Mouse (Mus musculus) stomach, postnatal 0 days (tissue): ENCODE measurements around the gene Slc6a6.

Experiments used
- CTCF ChIP-seq: IDR thresholded peaks from 2 replicates; pipeline ENCODE4 v1.5.1; 2016; ENCODE audit warnings: antibody characterized with exemption, low read depth, mild to moderate bottlenecking, moderate library complexity
- EP300 ChIP-seq: optimal IDR thresholded peaks from 2 replicates; pipeline ENCODE3; 2016; ENCODE audit warnings: antibody characterized with exemption

DNA sequence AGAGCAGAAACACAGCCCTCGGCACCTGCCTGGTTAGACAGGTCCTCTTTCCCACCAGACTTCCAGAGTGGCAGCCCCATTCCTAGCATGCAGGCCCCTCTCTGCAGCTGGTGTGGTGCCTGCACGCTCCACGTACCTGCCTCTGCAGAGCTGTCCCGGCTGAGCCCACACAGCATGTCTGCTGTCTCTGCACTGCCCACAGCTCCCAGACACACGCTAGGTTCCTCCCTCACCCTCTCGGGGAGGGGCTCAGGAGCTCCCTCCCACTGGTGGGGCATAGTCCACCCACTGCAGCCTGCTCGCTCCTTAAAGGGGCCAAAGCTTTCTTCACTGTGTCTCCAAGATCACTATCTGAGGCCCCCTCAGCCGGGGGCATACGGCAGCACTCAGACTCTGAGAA is 112.2 kb downstream of the Slc6a6 start:
- TF ChIP-seq CTCF (no peak), EP300 (no peak)
